Mouse (Mus musculus): ENCODE data around the gene Zcrb1.

DNA sequence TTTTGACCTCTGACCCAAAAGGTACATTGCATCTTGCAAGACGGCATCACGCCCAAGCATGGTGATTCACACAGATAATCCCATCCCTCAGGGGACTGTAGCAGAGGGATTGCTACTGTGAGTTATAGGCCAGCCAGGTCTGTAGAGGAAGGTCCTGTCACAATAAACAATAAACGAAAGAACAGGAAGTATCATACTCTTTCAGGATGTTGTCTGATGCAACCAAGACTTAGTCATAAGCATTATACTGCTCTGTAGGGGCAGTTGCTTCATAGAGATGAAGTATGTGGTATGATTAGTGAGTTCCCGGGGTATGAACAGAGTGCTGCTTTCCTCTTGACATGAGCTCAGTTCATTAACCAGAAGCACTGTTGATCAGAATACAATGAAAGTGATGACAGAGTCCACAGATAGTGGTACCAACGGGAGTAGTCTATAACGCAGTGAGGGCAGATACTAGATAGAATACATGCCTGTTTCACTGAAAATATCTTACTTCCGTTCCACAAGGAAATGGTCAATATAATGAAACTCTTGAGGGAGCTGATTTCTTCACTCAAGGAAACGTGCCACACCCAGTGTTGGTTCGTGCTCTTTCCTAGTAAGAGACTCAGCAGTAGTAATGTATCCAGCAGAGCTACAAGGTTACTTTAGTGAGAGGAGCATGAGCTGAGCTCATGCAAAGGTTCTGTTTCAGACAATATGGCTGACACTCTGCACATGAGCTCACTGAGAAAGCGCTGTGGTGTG, 57.3 kb downstream of the Zcrb1 start:
- TF ChIP-seq CTCF (IDR thresholded peaks at IDR 0.05; ENCODE audit: low read depth, low read length) (no peak), POLR2AphosphoS5 (IDR thresholded peaks at IDR 0.05; ENCODE audit: insufficient replicate concordance, low read depth, low read length) (no peak), GATA1 (IDR thresholded peaks at IDR 0.05; ENCODE audit: borderline replicate concordance, low read length) (no peak)

Data from G1E (cell line).